Mouse (Mus musculus) lung, postnatal 0 days (tissue): ENCODE results near the gene Hoxb3.

Experiments
- CTCF ChIP-seq: IDR thresholded peaks from 2 replicates; pipeline ENCODE4 v1.5.1; 2016; ENCODE audit warnings: antibody characterized with exemption, mild to moderate bottlenecking
- EP300 ChIP-seq: IDR thresholded peaks from 2 replicates; pipeline ENCODE4 v1.6.1; 2016; ENCODE audit warnings: antibody characterized with exemption, mild to moderate bottlenecking, control low read depth

DNA sequence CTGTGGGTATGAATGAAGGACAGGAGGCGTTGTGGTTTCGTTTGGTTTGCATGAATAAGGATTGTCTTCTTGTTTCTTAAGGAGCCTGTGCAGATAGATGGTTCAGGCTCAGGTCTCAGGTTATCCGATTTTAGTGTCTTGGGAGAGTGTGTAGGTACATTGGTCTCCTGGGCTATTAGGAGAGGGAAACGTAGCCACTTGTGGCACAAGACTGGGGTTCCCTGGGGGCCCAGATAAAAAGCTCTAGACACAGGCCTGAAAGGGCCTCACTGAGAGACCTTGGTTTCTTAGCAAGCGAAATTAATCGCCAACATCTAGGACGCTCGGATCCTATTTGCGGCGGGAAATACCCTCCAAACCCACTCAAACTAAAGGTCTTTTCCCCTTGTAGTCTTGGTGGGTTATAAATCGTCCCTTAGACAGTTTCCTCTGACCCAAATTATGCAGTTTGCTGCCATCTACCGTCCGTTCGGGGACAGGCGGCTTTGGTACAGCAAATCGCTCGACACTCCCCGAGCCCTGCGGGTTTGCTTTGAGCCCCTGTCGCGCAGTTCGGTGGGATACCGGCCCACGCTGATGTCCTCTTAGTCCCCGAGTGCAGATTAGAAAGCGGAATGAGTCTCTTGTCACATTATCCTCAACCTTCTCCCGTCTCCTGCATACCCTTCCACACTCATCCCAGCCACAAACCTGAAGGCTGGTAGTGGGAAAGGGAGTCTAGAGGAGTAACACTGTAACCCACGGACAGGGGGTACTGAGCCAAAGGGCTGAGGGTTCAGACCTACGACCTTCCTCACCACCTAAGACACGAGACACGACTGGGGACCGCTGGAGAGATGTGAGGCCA is 28.7 kb upstream of the Hoxb3 start:
- peak; percentile 81 for TF ChIP-seq CTCF
- no peak for TF ChIP-seq EP300
